Mouse (Mus musculus) embryonic facial prominence, embryonic 15.5 days (tissue): Measurements from ENCODE around the gene Ndufa12. TPM values are rescaled to one million over a fixed set of nuclear protein-coding genes. Genes with fewer than 3 reads are reported as not detected.

Source experiments
- ATAC-seq: fragments of 200-750 bp; cut with Nextera tagmentation; 2 replicates; pipeline ENCODE4 v1.8.0; 2017; ENCODE audit warnings: low read depth, moderate TSS enrichment; ENCODE audit not compliant: insufficient number of reproducible peaks, low FRiP score, low TSS enrichment
- H3K27ac ChIP-seq: fragments of 300-500 bp; sonication (generic); replicated peaks from 2 replicates; pipeline ENCODE4 v1.5.1; 2015; ENCODE audit warnings: mild to moderate bottlenecking, inconsistent platforms
- H3K27me3 ChIP-seq: fragments of 300-500 bp; sonication (generic); 2 replicates; pipeline ENCODE4 v1.6.1; 2015; ENCODE audit warnings: inconsistent platforms
- H3K36me3 ChIP-seq: fragments of 300-500 bp; sonication (generic); 2 replicates; pipeline ENCODE4 v1.6.1; 2015; ENCODE audit warnings: mild to moderate bottlenecking, inconsistent platforms
- H3K4me1 ChIP-seq: fragments of 300-500 bp; sonication (generic); 2 replicates; pipeline ENCODE4 v1.6.1; 2015; ENCODE audit warnings: inconsistent platforms
- H3K4me2 ChIP-seq: fragments of 300-500 bp; sonication (generic); replicated peaks from 2 replicates; pipeline ENCODE4 v1.6.1; 2015; ENCODE audit warnings: mild to moderate bottlenecking, inconsistent platforms
- H3K4me3 ChIP-seq: fragments of 300-500 bp; sonication (generic); replicated peaks from 2 replicates; pipeline ENCODE4 v1.5.1; 2015; ENCODE audit warnings: mild to moderate bottlenecking, inconsistent platforms
- H3K9ac ChIP-seq: fragments of 300-500 bp; sonication (generic); 2 replicates; pipeline ENCODE4 v1.6.1; 2015; ENCODE audit warnings: inconsistent platforms
- H3K9me3 ChIP-seq: fragments of 300-500 bp; sonication (generic); replicated peaks from 2 replicates; pipeline ENCODE4 v1.6.1; 2016; ENCODE audit warnings: inconsistent platforms
- WGBS: fragments of 180-500 bp; shearing (Covaris S2); methylation state at CpG from one replicate; pipeline ENCODE4 v1.1.7; 2015; 5-methylcytosine and 5-hydroxymethylcytosine counted together
- polyA plus RNA-seq: library from polyadenylated mRNA; unstranded; fragments of >200 nt; fragmentation: Nextera tagmentation; extraction: Ambion mirVana; gene quantifications from 2 replicates; pipeline ENCODE4 v1.2.1, GENCODE M21; 2015

The Ndufa12 gene
- polyA plus RNA-seq, 1 experiment from 2014 or later: 277 TPM

DNA sequence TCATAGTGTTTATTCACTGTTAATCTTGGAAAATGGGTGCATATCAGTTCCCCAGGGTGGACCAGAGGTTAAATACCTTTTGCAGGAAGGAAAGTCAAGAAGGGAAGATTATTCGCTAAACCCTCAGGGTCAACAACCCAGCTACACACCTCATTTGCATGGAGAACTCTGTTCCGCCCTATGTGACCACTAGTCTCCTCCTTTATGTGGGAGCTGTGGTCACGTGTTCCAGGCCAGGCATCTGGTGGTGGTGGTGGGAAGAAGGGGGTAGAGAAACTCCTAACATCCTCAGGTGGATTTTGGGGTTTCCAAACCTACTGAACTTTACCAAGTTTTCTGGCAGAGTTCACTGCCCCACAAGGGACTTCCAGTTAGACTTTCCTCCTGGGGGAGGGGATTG is 64.7 kb downstream of the Ndufa12 start:
- no peaks in the 10 kb centered on the region for H3K4me1 ChIP-seq
- no peak overlapping the region for H3K27ac ChIP-seq
- 69% methylated on average over 3 of the region's 3 CpGs for WGBS
- H3K9me3 ChIP-seq: no peaks in the 10 kb centered on the region
- no peak overlapping the region for H3K9ac ChIP-seq
- H3K36me3 ChIP-seq: no peaks in the 10 kb centered on the region
- H3K4me3 ChIP-seq: no peak overlapping the region
- H3K4me2 ChIP-seq: no peak overlapping the region
- no peak for ATAC-seq
- no peaks in the 10 kb centered on the region for H3K27me3 ChIP-seq

DNA sequence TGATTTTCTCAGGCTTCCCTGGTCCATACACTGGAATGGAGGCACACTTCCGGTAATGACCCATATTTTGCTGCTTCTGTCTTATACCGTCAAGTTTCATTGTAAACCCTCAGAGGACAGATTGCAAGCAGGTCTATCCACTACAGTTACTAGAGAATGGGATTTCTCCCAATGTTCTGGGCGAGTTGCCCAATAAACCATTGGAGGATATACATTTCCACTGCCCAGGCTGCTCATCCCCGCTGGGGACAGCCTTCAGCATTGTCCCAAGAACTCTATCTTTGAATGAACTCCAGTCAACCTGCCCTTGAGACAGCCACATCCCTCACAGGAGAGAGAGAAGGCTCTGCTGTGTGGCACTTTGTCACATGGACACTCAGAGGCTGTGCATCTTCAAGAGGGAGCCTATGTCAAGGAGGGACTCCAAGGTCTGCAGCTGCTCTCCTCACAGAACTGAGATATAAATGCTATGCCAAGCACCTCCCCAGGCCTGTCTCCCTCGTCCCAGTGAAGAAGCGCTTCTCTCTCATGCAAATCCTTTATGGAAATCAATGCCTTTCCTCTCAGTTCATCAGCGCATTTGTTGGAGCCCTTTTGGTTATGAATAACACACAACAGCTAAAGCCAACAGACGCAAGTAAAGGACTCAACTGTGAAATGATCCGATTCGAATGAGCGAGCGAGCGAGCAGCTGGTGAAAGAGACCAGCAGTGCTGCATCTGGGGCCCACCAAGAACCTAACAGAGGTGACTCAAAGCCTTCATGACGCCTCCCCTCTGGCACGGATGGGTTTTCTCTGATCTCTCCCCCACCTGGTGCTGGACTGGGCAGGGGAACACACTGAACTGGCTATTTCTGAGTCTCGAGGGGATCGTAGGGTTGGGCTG is 67.4 kb downstream of the Ndufa12 start:
- Histone ChIP-seq H3K27ac (no peak overlapping the region), H3K4me3 (no peak overlapping the region), H3K4me2 (no peak overlapping the region), H3K4me1 (no peaks in the 10 kb centered on the region), H3K27me3 (no peaks in the 10 kb centered on the region), H3K9ac (no peak overlapping the region), H3K36me3 (no peaks in the 10 kb centered on the region), H3K9me3 (no peaks in the 10 kb centered on the region)
- ATAC-seq: no peak
- 74% methylated on average over 17 of the region's 17 CpGs for WGBS

Other genes starting within 250 kb of the Ndufa12 start
- 25.0 and 29.6 TPM in 2 replicates for gene Vezt, start 162.9 kb upstream of the Ndufa12 start, polyA plus RNA-seq
- 2.4 and 2.6 TPM in 2 replicates for gene Fgd6, start 162.7 kb upstream of the Ndufa12 start, polyA plus RNA-seq
- 7.8 and 8.1 TPM in 2 replicates for gene Nr2c1, start 50.7 kb upstream of the Ndufa12 start, polyA plus RNA-seq
- not detected in 2 replicates for gene Gm4792, start 100.0 kb downstream of the Ndufa12 start, polyA plus RNA-seq
- gene Tmcc3, start 113.2 kb downstream of the Ndufa12 start, polyA plus RNA-seq: 14.2 and 15.4 TPM in 2 replicates